Mouse (Mus musculus): Measurements from ENCODE around the gene 1700017D01Rik. TPM values are rescaled to one million over a fixed set of nuclear protein-coding genes. Genes with fewer than 3 reads are reported as not detected.
"Not testable (repeated sequence)": the region's sequence is repeated elsewhere in the genome, so short reads cannot be mapped to it uniquely, and the experiment has no call there.

1700017D01Rik gene
- total RNA-seq (2021), result not detected

DNA sequence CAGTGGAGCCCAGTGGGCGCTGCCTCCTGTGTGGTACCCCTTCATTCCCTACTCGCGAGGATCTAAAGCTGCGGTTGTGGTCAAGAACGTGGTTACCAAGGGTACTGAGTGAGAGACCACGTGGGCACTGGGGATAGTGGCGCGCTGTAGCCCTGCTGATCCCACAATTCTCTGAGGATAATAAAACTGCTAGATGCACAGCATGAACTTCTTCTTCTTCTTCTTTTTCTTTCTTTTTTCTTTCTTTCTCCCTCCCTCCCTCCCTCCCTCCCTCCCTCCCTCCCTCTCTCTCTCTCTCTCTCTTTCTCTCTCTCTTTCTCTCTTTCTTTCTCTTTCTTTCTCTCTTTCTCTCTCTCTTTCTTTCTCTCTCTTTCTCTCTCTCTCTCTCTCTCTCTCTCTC is at the start of gene 1700017D01Rik:
TSS of gene 1700017D01Rik (minus strand) at position 101 of the 400 bp plus-strand sequence.
- DNase-seq, result not testable (repeated sequence)

- DNase-seq, result no peak
Measured at GRCm38 (mm10) chr19:11177464-11177863, 46.8 kb upstream of the 1700017D01Rik start.

- peak; percentile 5 for DNase-seq
Measured at GRCm38 (mm10) chr19:11165172-11165571, 34.5 kb upstream of the 1700017D01Rik start, which contains the start of gene 1700025F22Rik. TSS of gene 1700025F22Rik (minus strand) at chr19:11165320.

GRCm38 (mm10) chr19:11157890-11158289 is 27.2 kb upstream of the 1700017D01Rik start:
- DNase-seq, result not testable (repeated sequence)

- no peak for DNase-seq
Measured at GRCm38 (mm10) chr19:11135336-11135735, 4.7 kb upstream of the 1700017D01Rik start.

DNA sequence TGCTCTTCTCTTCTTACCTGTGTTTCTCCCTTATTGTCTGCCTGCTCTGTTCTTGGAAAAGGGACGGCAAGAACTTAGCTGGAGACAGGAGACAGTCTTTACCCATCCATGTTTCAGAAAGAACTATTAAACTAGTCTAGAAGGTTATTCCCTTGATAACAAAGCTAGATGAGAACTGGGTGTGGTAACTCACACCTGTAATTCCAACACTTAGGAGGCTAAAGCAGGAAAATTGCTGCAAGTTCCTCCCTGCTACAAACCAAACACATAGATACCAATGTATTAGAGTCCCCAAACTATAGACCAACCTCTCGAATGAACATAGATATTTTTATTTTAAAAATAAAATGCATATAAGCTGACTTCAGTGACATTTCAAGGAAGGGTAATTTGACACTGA is 4.2 kb upstream of the 1700017D01Rik start:
- no peak for DNase-seq

GRCm38 (mm10) chr19:11129702-11130101 is 974 bp downstream of the 1700017D01Rik start:
- DNase-seq, result no peak

DNA sequence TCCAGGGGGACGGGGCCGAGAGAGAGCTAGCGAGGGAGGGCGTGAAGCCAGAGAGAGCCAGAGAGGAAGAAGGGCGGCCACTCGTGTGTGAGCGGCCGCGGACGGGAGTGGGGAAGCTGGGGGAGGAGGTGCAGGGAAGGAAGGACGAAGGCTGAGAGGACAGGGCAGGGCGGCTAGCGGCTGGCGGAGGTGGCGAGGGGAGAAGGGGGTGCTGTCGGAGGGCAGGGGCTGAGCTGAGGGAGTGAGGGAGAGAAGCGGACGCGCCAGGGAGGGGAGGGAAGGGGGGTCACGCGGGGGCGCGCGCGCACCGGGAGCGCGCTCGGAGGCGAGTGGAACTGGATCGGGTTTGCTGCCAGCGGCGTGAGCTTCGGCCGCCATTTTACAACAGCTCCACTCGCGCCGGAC is 9.7 kb downstream of the 1700017D01Rik start:
- peak; percentile 23 for DNase-seq

DNA sequence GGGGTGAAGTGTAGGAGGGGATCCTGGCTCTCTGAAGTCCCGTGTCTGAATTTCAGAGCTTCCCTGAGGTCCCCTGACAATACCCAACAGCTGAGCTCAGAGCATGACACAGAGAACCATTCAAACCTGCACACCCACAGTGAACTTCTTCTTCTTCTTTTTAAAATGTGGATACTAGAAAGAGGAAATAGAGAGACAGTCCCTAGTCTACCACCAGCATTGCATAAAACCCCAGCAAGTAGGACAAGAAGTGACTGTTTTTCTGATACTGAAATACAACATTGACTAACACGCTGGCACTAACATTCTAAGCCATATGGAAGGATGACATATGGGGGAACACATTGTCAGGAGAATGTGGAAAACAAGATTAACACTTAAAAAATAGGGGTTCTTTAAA is 11.3 kb downstream of the 1700017D01Rik start:
- no peak for DNase-seq

- no peak for DNase-seq
Measured at GRCm38 (mm10) chr19:11107746-11108145, 22.9 kb downstream of the 1700017D01Rik start.

GRCm38 (mm10) chr19:11101880-11102279 is 28.8 kb downstream of the 1700017D01Rik start:
- no peak for DNase-seq

DNA sequence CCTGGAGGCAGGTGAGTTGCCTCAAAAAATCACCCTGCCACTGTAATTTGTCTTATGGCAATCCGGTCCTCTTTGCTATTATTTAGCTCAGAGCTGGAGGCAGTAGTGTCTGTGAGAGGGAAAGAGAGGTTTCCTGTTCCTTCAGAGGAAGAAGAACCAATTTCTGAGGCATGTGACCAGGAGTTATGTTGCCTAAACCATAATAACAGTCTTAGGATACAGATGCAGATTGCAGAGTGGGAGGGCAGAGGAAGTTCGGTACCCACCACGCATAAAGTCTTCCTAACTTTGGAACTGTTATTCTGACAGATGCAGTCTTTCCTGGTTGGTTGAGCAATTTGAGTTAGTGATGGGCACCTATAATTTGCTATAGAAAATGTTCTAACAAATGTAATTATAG is 32.3 kb downstream of the 1700017D01Rik start:
- DNase-seq, result no peak

GRCm38 (mm10) chr19:11092131-11092530 is 38.5 kb downstream of the 1700017D01Rik start:
- DNase-seq, result not testable (repeated sequence)

DNA sequence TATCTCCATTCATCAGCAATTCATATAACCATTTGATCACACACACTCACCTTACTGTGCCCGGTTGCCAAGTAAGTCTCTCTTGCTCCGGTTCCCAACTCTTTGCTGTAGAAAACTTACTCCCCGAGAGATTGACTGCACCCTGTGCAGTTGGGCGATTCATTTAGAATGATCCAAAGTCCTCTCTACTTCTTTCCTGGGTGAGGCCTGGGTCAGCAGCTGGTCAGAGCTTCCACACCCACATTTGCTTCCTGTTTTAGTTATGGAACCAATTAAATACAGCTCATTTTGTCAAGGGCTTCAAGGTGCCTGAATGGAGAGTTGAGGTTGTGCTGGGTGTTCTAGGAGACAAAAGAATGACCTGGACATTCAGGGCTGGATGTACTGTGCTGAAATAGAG is 49.7 kb downstream of the 1700017D01Rik start, which contains the start of gene Ms4a8a:
TSS of gene Ms4a8a (minus strand) at position 169 of the 400 bp plus-strand sequence.
- DNase-seq, result no peak

GRCm38 (mm10) chr19:11070364-11070763 is 60.3 kb downstream of the 1700017D01Rik start:
- DNase-seq, result no peak

GRCm38 (mm10) chr19:11065202-11065875 is 65.3 kb downstream of the 1700017D01Rik start:
- DNase-seq, result no peak

DNA sequence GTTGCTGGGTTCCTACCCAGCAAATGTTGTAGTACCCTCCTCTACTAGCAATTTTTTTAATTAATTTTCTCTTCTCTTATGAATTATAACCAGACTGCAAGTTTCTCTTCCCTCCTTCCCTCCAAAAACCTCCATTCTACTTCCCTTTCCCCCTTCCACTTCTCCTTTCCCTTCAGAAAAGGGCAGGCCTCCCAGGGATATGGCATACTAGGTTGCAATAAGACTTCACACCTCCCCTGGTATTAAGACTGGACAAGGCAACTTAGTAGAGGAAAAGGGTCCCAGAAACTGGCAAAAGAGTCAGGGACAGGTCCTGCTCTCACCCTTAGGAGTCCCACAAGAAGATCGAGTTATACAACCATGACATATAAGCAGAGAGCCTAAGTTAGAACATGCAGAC is 69.8 kb downstream of the 1700017D01Rik start:
- DNase-seq, result no peak

DNA sequence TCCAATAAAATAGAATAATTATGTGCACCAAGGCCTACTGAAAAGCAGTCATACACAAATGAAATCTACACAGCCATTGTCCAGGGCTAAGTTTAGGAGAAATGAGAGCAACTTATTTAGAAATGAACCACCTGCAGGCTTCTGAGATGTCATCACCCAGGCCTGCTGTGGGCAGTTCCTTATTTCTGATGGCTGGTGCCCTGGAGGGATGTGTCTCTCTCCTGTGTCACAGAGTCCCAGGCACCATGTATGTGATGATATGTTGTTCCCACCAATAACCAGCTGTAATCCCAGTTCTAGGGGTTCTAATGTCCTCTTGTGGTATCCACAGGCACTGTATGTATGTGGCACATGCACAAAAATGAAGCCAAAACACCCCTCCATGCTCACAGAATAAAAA is 70.7 kb downstream of the 1700017D01Rik start:
- no peak for DNase-seq

DNA sequence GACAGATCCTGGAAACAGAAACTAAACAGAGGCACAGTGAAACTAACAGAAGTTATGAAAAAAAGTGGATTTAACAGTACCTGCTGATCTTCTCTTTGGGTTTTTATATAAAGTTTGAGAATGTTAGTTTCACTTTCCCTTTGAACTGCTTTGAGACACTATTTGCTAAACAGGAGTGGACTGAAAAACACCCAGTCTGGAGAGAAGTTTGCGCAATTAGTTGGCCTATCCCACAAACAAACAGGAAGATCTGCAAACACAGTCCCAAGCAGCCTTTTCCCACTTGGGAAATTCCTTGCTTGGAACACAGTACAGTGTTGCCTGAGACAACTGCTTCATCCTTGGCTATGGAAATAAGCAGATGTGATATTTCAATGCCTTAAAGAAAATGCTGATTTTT is 75.0 kb downstream of the 1700017D01Rik start:
- DNase-seq, result not testable (repeated sequence)

DNA sequence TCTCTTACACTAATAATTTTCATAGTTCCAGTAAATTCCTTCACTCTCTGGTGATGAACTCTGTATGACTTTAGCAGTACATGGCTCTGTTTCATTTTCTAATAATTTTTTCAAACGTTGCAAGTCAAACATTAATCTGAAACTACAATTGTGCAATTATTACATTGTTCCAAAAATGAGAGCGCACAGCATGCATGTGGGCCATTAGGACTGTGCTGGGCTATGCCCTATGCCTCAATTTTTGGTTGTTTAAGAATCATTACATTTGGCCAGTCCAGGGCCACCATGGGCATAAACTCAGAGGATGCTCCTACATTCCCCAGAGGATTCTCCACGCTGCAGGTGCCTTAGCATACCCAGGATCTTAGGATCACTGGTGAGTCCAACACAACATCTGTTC is 77.4 kb downstream of the 1700017D01Rik start:
- DNase-seq, result no peak

- DNase-seq, result no peak
Measured at GRCm38 (mm10) chr19:11052877-11053276, 77.8 kb downstream of the 1700017D01Rik start.

GRCm38 (mm10) chr19:11050286-11050685 is 80.4 kb downstream of the 1700017D01Rik start:
- no peak for DNase-seq

- DNase-seq, result no peak
Measured at GRCm38 (mm10) chr19:11049426-11049825, 81.2 kb downstream of the 1700017D01Rik start.

DNA sequence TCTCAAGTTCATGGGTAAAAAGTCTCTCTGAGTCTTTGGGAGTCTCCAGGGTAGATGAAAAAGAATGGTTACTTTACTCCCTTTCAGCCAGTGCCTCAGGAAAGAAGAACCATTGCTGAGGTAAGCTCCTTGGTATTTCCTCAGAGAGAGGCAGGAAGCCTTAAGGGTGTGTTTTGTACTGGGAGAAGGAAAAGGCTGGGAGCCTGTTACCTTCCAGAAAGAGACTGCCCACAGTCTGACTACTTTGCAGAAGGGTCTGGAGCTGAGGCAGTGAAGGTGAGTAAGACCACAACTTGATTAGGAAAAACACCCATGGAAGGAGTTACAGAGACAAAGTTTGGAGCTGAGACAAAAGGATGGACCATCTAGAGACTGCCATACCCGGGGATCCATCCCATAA is 82.2 kb downstream of the 1700017D01Rik start:
- no peak for DNase-seq

Data from heart, postnatal 4 days (tissue).